Mouse (Mus musculus) hindlimb bud, embryonic 11.5 days (tissue): Measurements from ENCODE around the gene Slc22a2.
"Not testable (repeated sequence)": the region's sequence is repeated elsewhere in the genome, so short reads cannot be mapped to it uniquely, and the experiment has no call there.

Source experiments
- DNase-seq: peaks from one replicate; pipeline ENCODE4 v3.0.0-alpha.2; 2012; ENCODE audit warnings: low read depth, low spot score; ENCODE audit errors: extremely low spot score

Gene Slc22a2

DNA sequence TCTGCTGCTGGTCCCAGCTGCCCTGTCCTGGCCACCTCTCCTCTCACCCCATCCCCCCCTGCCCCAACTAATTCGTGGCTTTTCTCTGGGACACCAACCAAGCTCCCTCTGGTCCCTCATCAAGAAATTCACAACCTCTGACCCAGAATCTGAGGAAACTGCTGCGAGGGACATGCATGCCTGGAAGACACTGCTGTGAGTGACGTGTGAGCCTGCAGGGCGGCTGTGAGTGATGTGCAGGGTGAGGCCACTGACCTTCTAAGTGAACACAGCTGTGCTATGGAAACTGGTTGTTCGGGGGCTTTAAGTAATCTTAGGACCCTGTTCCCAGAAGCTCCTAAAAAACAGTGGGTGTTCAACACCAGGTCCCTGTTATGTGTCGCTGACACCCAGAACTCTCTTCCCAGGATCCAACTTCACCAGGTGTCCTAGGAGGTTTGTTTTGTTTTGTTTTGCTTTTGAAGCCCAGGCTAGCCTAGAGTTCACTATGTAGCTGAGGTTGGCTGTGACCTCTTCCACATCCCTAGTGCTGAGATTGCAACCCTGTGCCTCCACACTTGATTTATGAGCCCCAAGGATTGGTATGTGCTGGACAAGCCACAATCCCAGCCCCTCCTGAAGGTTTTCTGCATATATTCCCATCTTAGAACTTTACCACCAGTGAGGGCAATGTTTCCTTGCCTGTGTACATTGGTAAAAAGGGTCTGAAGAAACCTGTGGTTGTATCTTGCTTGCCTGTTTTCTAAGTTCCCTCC is 47.2 kb downstream of the Slc22a2 start:
- peak; percentile 6 for DNase-seq

DNA sequence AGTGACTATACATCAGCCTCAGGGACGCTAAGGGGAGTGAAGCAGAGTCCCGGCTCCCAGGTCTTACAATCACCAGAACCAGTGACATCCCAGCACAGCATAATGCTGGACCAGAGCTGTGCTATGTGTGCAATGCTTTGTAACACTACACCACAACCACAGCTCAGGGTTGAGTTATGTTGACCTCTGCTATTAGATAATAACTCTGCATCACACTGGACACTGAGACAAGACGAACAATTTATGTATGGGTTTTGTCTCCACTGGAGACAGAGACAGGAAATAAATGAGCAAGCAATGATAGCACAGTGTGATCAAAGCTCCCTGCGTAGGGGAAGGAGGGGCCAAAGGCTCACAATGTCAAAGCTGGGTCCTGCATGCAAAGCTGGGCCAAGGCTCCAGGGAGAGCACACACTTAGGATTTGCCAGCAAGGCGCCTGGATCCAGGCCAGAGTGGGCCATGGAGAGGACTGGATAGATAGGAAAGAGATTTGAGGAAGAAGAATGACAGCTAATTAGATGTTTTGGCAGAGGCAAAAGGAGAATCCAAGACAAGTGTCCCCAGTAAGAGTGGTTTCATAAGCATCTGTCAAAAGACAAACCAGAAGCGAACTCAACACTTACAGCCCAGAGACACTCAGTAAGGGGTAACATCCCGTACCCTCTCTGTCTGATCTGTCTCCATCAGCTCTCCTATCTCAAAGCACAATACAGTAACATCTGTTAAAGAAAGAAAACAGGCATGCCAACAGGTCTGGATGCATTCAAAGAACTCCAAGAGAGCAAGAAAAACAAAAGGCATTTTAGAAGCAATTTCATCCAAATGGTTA is 48.1 kb downstream of the Slc22a2 start:
- peak; percentile 47 for DNase-seq

DNA sequence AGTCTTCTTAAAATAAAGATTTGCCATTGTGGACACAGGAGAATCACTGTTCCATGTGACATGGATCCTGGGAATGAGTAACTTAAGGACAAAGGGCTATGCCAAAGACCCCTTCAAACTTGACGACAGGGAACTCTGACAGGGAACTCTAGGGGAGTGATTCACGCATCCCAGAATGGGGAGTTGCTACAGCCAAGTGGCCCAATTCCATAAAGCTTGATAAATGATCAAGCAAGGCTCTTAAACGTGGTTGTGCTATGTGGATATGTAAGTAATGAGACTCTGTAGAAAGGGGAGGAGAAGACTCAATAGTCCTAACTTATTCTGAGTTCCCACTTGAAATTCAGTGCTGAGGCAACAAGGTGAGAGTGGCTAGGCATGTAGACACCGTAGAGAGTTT is 50.9 kb downstream of the Slc22a2 start:
- DNase-seq: no peak

DNA sequence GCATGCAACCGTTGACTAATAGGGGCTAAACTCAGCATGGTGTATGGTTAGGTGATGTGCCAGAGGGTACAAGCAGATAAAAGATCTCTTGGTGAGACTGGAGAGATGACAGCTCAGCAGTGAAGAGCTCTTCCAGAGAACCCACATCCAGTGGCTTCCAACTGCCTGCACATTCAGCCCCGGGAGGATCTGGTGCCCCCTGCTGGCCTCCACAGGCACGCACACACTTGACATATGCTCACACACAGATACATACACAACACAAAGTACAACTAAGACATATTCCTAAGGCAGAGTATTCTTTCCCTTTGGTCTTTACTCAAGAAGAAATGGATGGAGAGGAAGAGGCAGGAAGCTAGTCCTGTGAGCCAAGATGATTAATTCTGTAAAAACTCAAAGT is 55.7 kb downstream of the Slc22a2 start:
- DNase-seq: no peak

DNA sequence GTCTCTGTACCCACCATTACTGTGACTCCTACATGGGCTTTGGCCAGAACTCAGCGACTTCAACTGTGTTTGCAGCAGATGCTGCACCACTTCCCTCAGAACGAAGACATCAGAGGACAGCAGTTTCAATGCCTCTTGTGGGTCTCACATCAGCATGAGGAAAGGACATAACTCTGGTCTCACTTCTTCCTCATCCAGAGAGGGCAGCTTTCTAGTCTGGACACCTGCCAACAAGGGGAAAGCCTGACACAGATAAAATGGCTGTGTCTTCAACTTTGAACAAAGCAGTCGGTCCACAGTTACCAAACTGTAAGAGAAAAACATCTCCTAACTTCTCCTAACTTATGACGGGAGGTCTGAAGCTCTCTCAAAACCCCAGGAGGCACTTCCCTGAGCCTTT is 57.2 kb downstream of the Slc22a2 start:
- no peak for DNase-seq

DNA sequence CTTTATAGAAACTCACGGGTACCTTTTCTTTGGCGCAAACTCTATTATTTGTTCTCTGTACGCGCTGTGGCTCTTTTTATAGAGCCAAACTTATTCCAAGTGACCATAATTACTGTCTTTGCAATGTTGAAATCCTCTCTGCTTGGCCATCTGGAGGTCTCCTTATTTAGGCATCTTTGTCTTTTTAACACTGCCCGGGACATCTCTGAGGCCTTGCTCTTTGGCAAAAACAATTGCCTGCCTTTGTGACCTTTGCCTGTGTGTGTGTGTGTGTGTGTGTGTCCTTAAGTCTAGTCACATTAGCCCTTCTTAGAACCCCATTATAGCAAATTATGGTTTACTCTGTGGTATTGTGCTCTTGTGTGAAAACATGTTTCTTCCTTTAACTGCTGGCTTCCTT is 61.5 kb downstream of the Slc22a2 start:
- DNase-seq: no peak

DNA sequence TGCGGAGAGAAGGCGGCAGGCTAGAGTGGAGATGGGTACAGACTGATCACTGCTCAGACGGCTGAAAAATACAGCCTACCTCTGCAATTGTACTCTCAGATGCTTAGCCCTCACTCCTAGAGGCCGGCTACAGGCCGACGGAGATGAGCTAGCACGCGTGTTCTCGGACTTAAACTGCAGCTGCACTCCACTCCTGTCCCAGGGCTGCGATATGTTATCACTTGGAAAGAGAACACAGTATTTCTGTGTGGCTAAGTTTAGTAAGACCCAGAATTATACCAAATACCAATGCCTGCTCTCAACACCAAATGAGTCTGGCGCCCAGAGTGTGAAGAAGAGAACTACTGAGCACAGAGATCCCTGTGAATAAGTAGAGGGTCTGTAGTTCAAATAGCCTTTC is 68.7 kb downstream of the Slc22a2 start:
- no peak for DNase-seq

DNA sequence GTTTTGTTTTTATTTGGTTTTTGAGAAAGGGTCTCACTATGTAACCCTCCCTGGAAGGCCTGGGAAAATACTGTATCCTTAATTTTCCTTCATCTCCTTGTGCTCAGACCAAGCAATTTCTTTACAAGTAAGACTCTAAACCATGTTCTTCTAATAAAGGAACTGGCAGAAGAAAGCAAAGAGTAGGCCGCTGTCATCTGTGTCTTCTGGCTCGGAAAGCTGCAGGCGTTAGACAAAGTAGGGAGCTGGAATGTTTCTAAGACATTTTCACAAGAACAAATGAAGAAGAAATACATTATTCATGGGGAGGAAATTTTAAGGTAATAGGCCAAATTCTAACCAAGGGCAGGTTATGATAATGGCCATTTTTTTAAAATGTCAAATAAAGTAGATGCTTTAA is 70.1 kb downstream of the Slc22a2 start:
- DNase-seq: no peak

DNA sequence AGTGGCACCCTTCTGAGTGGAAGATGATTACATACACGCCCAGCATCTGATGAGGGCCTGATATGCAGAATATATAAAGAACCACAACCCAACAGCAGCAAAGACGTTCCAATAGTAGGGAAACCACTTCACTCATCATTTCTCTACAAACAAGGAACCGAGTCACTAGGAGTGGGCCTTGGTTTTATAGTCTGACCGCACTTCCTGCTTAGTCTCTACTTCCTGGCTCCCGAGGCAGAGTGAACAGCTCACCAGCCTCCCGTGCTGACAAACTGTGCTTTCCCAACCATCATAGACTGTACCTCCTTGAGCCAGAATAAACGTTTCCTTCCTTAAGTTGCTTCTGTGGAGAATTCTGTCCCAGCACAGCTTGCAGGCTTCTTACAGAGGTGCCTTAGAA is 71.9 kb downstream of the Slc22a2 start:
- DNase-seq: no peak

DNA sequence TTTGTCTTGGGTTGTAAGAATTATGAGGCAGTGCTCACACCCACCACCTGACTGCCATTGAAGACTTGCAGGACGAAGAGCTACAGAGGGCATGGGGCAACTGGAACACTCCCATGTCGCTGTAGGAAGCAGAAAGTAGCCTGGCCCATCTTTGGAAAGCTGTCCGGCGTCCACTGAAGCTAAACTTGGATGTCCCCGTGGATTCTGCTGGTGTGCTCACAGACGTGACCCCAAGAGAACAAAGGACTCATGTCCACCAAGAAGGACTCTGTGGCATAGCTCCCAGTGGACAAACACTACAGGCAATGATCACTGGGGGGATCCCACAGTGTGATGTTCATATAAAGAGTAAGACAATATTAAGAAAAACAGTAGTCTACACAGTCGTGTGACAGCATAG is 74.9 kb downstream of the Slc22a2 start:
- DNase-seq: no peak

DNA sequence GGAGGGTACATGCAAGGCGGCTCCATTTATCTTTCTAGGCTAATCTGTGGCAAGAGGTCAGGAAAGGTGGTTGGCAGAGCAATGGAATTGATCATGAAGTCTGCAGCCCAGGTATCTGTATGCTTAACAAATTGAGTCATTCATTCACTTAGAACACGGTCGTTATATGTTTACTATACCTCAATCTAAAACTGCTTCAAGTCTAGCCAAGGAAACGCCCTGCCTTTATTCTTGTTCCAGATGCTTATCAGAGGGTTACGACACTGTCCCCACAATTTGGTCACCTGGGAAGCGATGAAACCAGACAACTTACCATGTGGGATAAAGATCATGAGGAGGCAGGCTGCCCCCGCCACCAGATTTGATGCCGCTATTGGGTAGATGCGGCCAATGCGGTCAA is 75.3 kb downstream of the Slc22a2 start:
- no peak for DNase-seq

DNA sequence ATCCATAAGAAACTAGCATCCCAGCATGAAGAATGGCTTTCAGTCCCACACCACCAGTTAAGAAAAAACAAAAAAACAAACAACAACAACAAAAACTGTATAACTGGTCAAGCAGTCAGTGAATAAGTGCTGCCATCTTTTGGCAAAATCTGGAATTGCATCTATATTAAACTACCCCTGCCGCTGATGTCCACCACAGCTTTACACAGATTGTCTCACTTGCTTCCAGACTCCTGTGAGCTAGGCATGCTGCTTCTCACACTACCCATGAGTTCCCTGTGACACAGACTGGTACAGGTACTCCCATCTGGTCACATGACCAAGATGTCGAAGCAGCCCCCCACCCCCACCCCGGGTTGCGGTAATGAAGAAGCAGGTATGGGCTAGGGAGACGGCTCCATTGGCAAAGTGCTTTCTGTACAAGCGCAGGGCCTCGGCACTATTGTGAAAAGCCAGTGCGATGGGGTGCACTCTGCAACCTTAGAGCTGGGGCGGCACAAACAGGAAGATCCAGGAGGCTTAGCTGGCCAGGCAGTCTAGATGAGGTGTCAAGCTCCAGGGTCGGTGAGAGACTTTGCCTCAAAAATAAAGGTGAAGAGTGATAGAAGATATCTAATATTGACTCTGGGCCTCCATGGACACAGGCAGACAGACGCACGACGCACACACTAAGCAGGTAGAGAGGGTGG is 76.8 kb downstream of the Slc22a2 start:
- DNase-seq: peak; percentile 35

DNA sequence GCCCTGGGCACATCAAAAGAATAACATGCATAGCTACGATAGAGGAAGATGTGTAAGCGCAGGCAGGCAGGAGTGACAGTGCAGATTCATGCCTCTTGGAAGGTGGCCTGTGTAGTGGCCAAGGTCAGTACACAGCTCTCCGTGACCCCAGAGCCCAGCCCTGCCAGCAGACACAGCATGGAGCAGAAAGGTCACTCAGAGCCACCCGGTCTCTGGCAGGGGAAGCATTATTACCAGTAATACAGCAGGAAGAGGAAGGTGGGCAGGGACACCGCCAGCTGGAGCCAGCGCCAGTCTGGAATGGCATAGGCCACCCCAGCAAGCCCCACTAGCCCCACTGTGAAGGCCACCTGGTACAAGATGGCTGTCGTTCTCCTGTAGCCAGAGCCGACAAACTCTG is 80.2 kb downstream of the Slc22a2 start:
- DNase-seq: no peak

DNA sequence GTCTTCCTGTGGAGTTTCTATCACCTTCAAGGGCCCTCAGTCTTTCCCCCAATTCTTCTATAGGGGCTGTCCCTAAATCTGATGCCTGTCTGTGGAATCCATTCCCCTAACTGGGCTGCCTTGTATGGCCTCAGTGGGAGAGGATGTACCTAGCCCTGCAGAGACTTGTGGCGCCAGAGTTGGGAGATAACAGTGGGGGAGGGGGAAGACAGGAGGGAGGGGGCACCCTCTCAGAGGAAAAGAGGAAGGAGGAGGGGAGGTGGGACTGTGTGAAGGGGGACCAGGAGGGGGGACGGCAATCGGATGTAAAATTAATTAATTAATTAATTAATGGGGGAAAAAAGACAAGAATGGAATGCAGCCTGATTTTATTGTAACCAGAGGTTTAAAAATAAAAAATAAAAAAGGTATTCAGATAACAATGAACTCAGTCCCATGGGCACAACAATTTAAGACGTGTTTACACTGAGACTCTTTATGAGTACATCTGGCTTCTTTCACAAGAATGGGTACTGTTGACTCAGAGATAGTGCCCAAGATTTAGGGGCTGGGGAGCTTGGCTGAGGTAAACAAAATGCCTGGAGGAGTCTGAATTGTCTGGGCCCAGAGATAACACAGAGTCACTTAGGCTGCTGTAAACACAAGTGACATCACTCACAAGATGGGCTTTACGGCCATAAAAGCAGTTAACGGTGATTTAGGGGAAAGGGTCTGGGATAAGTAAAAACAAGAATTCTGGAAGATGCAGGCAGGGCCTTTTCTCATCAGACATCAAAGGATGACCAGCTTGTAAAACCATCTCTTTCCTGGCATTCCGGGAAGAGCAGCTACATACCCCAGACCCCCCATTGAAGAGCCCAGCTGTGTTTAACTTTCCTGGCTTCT is 84.8 kb downstream of the Slc22a2 start:
- no peak for DNase-seq

DNA sequence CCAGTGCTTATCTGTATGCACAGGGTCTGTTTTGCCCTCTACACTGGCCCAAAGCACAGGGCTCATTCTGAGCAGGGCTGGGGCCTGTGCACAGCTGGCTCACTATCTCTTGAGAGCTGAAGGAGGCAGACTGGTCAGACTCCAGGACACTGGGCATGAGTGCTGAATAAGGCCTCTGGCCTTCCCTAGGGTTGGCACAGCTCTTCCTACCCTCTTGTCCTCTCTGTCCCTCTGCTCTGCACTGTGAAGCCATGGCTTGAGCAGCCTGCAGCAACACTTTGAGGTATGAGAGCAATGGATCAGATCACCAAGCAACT is 85.4 kb downstream of the Slc22a2 start:
- DNase-seq: no peak

DNA sequence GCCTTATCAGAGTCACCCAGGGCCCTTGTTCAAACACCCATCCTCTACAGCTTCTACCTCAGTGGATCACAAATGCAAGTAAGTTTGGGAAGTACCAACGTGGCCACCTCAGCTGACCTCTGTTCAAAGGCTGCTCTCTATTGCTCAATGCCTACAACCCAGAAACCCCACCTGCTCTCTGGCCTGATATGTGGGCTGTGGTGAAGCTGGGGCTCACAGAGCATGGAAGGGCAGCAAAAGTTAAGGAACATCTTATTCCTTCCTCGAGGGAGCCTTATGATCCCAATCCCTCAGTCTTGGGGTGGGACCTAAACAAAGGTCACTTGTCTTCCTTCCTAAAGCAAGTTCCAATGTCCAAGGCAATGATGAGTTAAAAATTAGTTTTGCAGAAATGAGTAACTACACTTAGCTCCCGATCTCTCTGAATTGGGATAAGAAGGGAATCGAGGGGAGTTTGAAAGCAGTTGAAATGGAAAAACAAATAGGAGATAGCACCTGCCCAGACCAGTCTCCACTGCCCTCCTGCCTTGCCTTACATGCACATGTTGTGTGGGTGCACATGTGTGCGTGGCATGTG is 87.2 kb downstream of the Slc22a2 start:
- DNase-seq: no peak

DNA sequence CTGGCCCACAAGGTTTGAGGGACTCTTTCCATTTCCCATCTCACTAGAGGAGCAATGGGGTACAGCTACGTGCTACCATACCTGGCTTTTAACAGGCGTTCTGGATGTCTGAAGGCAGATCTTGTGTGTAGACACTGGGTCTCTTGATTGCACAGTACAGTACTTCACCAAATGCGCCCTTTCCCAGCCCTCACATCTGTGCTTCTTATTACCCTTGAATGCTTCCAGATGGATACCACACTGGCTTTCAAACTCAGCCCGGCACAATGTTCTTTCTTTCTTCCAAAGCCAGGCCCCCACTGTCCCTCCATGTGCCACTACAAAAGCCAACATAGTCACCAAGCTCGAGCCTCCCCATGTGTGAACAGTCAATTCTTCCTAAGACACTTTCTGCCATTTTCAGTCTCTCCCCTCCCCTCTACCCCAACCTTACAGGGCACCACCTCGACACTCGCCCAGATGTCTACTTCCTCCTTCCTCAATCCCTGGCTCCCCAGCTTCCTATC is 88.4 kb downstream of the Slc22a2 start:
- no peak for DNase-seq

DNA sequence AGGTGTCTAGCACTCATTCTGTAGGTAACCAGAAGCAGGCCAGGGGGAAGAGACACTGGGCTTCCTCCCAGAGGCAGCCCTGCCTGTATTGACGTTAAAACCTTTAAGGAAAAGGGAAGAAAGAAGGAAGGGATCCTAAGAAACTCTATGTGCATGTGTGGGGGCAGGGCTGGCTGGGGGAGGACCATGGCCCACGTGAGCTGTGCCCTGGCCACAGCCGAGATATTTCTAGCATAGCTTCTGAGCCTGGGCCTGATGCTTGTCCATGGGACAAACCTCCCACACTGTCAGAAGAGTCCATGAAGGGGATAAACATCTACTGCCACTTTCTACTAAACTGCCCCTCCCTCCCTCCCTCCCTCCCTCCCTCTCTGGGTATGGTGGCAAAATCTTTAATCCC is 89.9 kb downstream of the Slc22a2 start:
- DNase-seq: no peak

DNA sequence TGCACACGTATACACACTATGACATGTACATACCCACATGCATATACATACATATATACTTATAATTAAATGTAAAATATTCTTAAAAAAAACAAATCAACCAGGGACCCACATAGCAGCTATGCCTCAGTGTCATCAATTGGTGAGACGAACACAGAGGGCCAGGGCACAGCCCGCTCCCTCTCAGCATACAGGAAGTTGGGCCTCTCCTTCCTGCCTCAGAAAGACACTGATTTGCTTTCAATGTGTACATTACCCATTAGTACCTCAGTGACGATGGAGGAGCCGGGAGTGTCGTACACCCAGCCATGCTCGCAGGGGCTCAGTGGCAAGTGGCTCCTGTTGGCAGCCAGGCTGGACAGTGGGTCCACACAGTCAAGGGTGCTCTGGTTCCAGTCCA is 91.0 kb downstream of the Slc22a2 start:
- DNase-seq: not testable (repeated sequence)

DNA sequence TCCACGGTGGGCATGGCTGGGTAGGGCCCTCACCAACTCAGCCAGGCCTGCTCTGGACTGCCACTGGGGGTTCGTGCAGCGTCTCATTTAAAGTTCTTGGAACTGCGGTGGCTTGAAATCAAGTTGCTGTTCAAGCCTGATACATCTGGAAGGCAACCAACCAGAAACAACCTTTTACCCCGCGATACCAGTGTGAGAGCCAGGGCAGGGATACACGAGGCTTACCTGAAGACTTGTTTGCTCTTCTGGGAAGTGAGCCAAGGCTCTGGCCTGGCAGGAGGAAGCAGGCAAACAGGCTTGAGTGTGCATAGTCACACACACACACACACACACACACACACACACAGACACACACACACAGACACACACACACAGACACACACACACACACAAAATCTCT is 91.7 kb downstream of the Slc22a2 start, which contains the start of gene Slc22a1:
Gene Slc22a1, minus strand, starts transcription at position 184 of the 400 bp plus-strand sequence.
- DNase-seq: no peak
